Mouse (Mus musculus): ENCODE data around the gene Krtap6-2.

Krtap6-2 gene

DNA sequence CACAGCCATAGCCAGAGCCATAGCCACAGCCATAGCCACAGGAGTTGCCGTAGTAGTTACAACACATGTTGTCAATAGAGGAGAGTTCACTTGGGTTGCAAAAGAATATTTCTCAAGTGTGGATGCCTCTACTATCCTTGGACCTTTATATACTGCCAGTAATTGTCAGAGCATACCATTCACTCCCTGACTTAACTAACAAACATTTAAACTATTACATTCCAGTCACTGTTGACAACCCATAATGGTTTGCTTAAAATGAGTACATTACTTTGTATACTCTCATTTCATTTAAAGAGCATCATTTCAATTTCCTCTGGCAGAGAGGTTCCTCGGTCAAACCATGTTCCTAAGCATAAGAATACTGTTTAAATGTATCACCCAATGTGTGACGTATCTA lies at the start of gene Krtap6-2:
Gene Krtap6-2 (minus strand): TSS at position 101 of the 400 bp plus-strand sequence.
- DNase-seq (ENCODE audit: low spot score), result no peak

DNA sequence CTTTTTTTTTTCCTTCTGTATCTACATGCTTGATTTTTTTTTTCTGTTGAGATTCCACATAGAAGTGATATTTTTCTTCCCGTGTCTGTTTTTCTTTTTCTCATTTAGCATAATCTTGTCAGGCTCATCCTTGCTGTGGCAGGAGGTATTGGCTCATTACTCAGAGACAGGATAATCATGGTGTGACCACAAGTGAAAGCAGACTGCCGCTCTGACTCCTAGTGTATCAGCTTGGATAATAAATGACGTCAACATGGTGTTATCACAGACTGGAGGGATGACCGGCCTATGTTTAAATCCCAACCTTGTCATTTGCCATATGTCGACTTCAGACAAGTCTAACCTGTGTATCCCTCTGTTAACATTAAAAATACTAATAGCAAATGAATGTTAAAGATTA lies 41.3 kb upstream of the Krtap6-2 start:
- no peak for DNase-seq (ENCODE audit: low spot score)

DNA sequence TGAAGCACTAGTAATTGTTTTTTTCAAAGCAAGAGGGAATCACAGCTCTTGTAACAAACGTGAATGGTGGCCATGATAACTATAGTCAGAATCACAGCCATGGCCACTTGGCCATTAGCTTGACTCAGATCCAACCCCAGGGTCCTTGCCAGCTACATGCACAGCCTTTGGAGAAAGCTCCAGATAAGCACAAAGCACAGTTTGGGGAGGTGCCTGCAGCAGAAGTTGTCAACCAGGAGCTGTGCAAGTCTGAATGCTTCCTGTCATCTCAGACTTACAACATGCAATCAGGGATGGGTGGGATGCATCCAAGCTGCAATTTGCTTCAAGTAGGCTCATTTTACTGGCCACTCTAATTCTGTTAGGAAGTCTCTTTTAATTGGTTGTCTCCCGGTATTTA lies 9.7 kb upstream of the Krtap6-2 start:
- no peak for DNase-seq (ENCODE audit: low spot score)

GRCm38 (mm10) chr16:89425310-89425709 lies 5.4 kb upstream of the Krtap6-2 start:
- no peak for DNase-seq (ENCODE audit: low spot score)

GRCm38 (mm10) chr16:89416311-89416710 lies 3.6 kb downstream of the Krtap6-2 start:
- no peak for DNase-seq (ENCODE audit: low spot score)

DNA sequence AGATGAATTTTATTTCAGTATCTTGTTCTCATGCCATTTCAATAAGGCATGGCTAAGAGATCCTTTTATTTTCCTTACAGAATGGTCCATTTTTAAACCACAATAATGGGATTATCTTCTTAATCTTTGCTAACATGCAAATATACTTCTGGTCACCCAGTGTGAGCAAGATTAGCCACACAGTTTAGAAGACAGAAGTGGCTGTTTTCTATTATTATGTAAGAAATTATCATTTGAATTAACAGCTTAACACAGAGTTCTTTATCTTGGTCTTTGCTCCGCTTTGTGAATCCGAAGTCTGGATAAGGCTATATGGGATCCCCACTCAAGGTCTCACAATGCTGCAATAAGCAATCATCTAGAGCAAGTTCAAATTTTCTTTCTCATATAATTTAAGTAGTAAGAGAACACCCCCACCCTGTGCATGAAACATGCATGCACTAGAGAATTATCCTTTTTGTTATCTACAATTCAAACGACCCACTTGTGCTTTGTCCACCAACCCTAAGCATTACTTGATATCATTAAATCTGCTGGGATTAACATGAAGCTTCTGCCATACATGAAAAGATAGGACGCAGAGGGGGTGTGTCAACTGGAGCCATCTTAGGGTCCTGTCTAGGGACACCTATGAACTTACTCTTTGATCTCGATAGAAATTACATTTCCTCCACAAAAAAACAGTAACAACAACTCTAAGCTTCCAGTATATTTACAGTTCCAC lies 9.4 kb downstream of the Krtap6-2 start:
- DNase-seq (ENCODE audit: low spot score), result no peak

- DNase-seq (ENCODE audit: low spot score), result no peak
These were observed 16.1 kb downstream of the Krtap6-2 start, which contains the start of gene Krtap21-1 for GRCm38 (mm10) chr16:89403768-89404167. Gene Krtap21-1, minus strand, starts transcription at chr16:89403868.

- no peak for DNase-seq (ENCODE audit: low spot score)
These were observed 47.0 kb downstream of the Krtap6-2 start for GRCm38 (mm10) chr16:89372734-89373461.
